Mouse (Mus musculus) brain, embryonic 14.5 days (tissue): ENCODE results near the gene Scaf4. TPM values are rescaled to one million over a fixed set of nuclear protein-coding genes. Genes with fewer than 3 reads are reported as not detected.
A peak's percentile ranks its signal among the peaks of the same experiment; 100 is the strongest.

ENCODE experiments used
- DNase-seq: peaks from one replicate; pipeline ENCODE4 v3.0.0-alpha.2; 2011; ENCODE audit warnings: low read depth
- CTCF ChIP-seq: fragments of 200-500 bp; IDR thresholded peaks from 2 replicates; pipeline ENCODE4 v1.5.1; 2012; ENCODE audit warnings: inconsistent platforms, mild to moderate bottlenecking, moderate library complexity, borderline replicate concordance; ENCODE audit not compliant: insufficient read depth, insufficient read length; ENCODE audit errors: extremely low read depth
- POLR2A ChIP-seq: fragments of 200-500 bp; IDR thresholded peaks from 2 replicates; pipeline ENCODE4 v1.6.1; 2012; ENCODE audit warnings: mild to moderate bottlenecking, inconsistent platforms, borderline replicate concordance; ENCODE audit not compliant: poor library complexity, insufficient read depth, insufficient read length, severe bottlenecking; ENCODE audit errors: extremely low read depth
- polyA plus RNA-seq: library from polyadenylated mRNA; depleted of rRNA; stranded (reverse); fragments of >200 nt; gene quantifications from 2 replicates; pipeline ENCODE4 v1.2.3, GENCODE M21; 2012; rRNA removed

Scaf4 gene
- 52.6 and 61.2 TPM in 2 replicates for polyA plus RNA-seq

DNA sequence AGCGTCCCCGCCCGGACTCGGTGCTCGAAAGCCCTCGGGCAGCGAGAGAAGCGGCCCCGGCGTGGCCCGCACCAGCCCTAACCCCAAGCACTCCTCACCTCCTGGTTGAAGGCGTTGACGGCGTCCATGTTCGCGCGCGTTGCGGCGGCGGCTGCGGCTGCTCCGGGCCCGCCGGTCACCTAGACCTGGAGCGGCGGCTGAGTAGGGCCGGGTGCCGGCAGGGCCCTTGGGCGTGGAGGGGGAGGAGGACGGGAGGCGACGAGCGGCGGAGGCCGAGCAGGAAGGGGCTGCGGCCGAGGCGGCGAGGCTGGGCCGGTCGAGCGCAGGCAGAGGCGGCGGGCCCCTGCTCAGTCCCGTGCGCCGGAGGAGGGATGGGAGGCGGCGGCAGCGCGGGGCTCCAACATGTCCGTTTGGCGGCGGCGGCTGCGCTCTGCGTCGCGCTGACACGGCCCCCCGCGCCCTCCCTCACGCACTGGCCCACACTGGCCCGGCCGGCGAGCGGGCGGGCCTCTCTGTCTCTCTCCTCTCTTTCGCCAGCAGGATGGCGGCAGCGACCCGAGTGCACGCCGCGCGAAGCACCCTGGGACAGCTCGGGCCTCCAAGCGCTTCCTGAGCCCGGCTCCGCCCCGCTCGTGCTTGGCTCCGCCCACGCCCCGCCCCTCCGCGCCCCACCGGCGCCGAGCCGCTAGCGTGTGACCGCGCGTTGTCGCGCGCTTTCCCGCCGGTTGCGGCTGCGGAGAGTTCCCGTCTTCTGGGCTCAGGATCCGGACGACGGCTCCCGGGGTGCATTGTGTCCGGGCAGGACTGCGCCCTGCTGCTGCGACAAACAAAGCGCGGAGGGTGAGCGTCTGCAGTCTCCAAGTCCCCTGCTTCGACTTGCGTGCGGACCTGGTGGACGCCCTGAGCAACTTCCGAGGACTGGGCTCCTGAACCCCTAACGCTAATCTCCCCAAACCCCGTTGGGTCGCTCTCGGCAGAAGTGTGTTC, at the start of gene Scaf4:
TSS of gene Scaf4 (minus strand) at position 599 of the 987 bp plus-strand sequence.
- TF ChIP-seq CTCF, result peak; percentile 29; the same call in 1 of the 2 replicates
- TF ChIP-seq POLR2A, result peak; percentile 80

DNA sequence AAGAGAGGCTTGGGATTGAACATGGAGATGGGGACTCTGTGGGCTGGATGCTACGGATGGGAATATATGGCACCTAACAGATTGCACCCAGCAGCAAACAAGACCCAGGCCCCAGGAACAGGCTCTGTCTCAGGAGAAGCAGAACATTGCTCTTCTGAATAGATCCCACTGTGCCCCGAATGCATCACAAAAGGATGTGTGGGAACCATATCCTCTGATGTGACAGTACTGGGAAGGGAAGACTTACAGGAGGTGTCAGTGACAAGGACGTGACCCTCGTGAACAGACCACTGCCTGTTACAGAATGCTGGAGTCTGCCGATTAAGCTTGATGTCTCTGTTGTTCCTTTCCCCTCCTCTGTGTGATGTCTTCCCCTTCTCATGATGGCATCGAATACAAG, 48.2 kb upstream of the Scaf4 start:
- no peak for TF ChIP-seq POLR2A
- TF ChIP-seq CTCF, result no peak
- no peak for DNase-seq

More for the DNA sequence above, at the start of gene Scaf4:
- peak; percentile 98 for DNase-seq

DNA sequence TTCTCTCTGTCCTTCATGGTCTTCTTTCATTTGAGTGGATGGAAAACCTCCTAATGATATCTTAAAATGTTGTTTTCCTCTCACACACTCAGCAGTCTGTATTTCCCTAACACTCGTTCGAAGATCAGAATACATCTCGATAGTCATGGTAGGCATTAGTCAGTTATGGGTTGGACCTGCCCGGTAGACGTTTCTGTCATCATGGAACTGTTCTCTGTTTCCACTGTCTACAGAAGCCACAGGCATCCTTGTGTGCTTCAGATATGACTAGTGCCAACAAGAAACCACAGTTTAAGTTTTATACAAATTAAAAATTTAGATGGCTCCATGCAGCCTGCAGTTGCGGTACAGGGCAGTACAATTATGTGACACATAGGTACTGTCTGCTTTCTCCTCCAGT, 46.7 kb upstream of the Scaf4 start:
- no peak for DNase-seq
- TF ChIP-seq CTCF (no peak), POLR2A (no peak)

DNA sequence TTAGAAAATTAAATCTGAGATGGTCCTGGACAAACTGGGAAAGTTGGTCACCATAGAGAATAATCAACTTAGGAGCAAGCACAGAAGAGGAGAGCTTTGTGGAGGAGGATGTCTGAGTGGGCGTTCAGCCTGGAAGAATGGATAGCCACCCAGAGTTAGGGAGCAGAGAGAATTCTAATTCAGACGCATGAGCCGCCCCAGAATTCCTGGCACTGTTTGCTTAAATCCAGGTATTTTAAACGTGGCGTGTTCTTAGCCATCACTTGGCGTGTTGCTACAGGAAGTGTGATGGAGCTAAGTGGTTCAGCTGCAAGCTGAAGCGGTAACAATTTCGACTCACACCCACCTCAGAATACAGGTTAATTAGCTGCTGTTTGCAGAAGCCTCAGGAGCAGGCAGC, 45.2 kb upstream of the Scaf4 start:
- no peak for TF ChIP-seq POLR2A
- TF ChIP-seq CTCF, result no peak
- no peak for DNase-seq

DNA sequence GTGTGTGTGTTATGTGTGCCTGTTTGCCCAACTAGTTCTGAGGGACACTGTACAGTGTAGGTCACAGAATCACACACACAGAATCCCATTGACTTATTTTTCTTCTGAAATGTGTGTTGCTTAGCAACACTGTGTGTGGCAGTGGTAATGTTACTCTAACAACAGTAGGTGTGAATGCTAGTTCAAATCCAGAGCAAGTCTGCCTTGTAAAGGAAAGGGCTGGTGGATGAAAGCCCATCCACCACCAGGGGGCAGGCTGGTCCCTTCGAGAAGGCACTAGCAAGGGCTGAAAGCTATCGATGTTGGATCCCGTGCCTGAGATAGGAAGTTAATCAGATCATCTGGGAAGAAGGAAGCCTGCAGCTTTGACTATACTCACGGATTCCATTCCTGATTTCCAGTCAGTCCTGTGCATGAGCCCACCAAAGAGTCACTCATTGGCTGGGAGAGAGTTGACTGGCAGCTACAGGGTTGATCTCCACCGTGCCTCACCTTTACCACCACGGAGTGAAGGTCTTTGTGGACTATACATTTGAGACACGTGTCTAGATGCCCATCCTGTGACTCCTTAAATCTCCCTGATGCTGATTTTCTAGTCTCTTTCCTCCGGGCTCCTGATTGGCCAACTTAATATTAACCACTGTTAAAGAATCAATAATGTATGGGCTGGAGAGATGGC, 38.7 kb upstream of the Scaf4 start:
- TF ChIP-seq CTCF (peak; percentile 87), POLR2A (no peak)
- DNase-seq, result peak; percentile 91

DNA sequence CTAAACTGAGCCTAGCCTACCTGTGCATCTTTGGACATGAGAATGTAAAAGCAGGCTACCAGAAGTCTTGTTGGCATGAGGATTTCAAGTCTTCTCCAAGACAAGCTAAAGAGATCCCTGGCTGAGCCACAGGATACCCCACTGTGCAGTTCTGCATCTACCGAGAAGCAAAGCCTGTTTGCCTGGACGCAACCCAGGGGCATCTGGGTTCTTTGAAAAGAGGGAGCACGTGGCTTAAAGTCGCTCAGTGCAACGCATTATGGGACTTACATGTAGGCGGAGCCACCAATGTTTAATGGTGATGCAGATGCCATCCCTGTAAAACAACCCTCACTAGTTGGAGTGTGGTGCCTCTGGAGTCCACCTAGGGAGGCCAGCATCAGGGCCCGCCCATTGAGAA, 35.0 kb upstream of the Scaf4 start:
- TF ChIP-seq CTCF, result no peak
- no peak for TF ChIP-seq POLR2A
- DNase-seq, result peak; percentile 18

DNA sequence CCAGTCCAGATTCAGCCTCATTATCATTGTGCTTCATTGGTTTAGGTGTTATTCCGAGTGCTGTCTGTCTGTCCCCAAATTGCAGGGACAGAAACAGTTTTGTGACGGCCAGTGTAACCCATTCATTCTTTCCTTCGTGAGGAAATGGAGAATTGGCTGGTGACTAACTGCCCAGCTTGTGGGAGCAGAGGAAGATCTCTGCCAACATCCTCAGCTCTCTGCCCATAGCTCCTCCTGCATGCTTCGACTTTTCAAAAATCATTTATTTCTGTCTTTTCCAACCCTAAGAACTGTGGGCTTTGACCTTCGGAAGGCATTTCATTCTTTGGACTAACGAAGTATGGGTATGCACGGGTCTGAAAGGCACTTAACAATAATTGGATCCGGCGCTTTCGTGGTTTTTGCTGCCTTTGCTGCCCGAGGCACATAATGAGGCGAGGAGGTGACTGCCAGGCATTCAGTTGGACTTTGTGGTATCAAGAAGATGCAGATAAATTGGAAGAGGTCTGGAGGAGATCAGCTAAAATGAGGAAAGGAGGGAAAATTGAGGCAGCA, 34.1 kb upstream of the Scaf4 start:
- DNase-seq, result peak; percentile 45
- TF ChIP-seq POLR2A, result no peak
- no peak for TF ChIP-seq CTCF

DNA sequence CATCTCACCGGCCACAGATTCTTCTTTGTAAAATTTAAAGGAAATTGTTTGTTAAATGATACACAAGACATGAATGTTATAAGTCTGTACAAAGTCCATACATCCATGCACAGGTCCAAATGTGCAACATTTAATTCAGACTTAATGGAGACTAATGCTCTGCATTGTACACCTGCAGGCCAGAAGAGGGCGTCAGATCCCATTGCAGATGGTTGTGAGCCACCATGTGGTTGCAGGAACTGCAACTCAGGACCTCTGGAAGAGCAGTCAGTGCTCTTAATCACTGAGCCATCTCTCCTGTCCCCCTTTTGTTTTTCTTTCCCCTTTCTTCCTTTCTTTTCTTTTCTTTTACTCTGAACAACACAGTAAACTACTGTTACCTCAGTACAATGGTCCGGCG, 33.5 kb upstream of the Scaf4 start:
- no peak for DNase-seq
- peak; percentile 20; the same call in 1 of the 2 replicates for TF ChIP-seq CTCF
- no peak for TF ChIP-seq POLR2A

DNA sequence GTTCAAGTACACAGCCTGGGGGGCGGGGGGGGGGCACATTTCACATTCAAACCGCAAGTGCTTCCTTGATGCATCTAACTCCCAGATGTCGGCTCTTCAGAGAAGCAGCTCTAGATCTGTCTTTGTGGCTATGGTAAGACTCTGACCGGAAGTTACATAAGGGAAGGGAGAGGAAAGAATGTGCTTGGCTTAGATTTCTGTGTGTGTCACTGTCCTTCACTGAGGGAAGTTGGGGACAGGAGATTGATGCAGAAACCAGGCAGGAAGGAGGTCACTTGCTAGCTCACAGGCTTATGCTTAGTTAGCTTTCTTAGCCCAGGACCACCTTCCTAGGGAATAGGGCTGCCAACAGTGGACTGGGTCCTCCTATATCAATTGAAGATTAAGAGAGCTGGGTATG, 31.6 kb upstream of the Scaf4 start:
- DNase-seq, result no peak
- TF ChIP-seq POLR2A (no peak), CTCF (no peak)

DNA sequence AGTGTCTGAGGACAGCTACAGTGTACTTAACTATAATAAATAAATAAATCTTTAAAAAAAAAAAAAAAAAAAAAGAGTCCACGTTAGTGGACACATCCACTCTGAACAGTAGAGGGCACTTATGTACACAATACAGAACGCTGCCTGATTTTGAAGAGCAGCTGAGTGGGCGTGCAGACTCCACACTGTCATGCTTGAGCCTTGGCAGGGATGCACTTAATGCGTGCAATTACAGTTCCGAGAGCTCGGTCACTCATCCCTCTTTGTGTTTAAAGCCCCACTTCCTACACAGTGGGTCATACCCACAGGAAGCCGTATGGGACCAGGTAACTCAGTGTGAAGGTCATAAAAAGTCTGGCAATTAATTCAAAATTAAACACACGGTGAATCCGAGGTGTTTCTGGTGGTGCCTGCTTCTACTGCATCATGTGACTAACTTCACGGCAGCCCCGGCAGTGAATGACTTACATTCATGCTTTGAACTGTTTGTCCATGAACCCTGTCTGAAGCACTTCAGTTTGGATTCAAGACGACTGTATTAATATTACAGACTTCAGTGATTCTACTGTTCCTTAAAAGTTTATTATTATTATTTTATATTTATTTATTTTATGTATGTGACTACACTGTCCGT, 28.3 kb upstream of the Scaf4 start:
- peak; percentile 74 for DNase-seq
- peak; percentile 27; the same call in 1 of the 2 replicates for TF ChIP-seq CTCF
- no peak for TF ChIP-seq POLR2A

DNA sequence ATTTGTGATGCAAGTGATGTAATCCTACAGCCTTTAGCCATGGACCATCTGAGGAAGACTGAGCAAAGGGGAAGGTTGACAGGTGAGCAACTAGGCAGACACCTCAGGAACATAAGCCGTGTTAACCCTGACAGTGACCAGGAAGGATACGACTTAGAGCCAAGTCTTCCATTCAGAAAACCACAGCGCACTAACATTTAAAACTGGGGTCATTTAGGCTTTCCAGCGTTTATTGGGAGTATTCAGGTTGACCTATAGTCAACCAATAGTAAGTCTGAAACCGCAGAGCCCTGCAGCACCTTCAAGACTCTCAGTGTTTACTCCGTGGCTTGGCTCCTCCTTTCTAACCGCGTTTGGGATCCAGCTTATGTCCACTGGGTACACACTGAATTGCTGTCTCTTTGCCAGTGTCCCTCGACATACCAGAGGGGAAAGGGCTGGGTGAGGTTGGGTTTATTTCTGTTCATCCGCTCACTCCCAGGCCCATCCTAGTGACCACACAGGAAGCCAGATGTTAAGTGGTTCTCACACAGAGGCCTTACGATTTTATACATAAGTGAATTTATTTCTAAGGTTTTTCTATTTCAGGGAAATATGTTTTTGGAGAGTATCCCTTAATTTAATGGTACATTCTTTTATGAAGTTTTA, 26.3 kb upstream of the Scaf4 start:
- TF ChIP-seq CTCF, result no peak
- no peak for TF ChIP-seq POLR2A
- DNase-seq, result no peak

DNA sequence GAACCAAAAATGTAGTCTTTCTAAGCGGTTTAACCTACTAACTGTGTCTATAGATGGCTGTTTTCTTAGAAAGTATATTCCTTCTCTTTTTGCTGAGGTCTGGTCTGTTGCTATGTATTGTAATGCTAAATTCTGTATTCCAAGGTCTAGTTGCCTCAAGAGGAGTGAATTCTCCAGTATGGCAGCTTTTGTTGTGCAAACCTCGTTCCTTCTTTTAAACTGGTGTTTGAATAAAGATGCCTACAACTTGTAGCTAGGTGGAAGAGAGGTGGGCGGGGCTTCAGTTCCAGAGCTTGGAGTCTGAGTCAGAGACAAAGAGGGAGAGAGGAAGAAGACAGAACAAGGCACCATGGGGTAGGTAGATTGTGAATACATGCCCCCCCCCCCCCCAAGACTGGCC, 25.5 kb upstream of the Scaf4 start:
- no peak for DNase-seq
- no peak for TF ChIP-seq POLR2A
